Mouse (Mus musculus): ENCODE results near the gene Olfr1283.
"Not testable (repeated sequence)": the region's sequence is repeated elsewhere in the genome, so short reads cannot be mapped to it uniquely, and the experiment has no call there.

The Olfr1283 gene

GRCm38 (mm10) chr2:111366490-111366889 is at the start of gene Olfr1283:
Gene Olfr1283, plus strand, starts transcription at chr2:111366790.
- DNase-seq (ENCODE audit: low read depth, low spot score): no peak

- no peak for DNase-seq (ENCODE audit: low read depth, low spot score)
Measured at GRCm38 (mm10) chr2:111326220-111326619, 40.4 kb upstream of the Olfr1283 start, which contains the start of gene Olfr1281. Gene Olfr1281, plus strand, starts transcription at chr2:111326520.

- not testable (repeated sequence) for DNase-seq (ENCODE audit: low read depth, low spot score)
Measured at GRCm38 (mm10) chr2:111333721-111334120, 32.9 kb upstream of the Olfr1283 start.

GRCm38 (mm10) chr2:111335976-111336375 is 30.6 kb upstream of the Olfr1283 start, which contains the start of gene Olfr1282:
Gene Olfr1282, minus strand, starts transcription at chr2:111336076.
- DNase-seq (ENCODE audit: low read depth, low spot score): no peak

GRCm38 (mm10) chr2:111375222-111375621 is 8.6 kb downstream of the Olfr1283 start, which contains the start of gene Olfr1284:
Gene Olfr1284, plus strand, starts transcription at chr2:111375522.
- DNase-seq (ENCODE audit: low read depth, low spot score): no peak

All from 3T3-L1 (cell line).